Mouse (Mus musculus) cerebellum, postnatal 36 days (tissue): Measurements from ENCODE around the gene Coil.
"Not testable (repeated sequence)": the region's sequence is repeated elsewhere in the genome, so short reads cannot be mapped to it uniquely, and the experiment has no call there.

ENCODE experiments used
- DNase-seq, 2 experiments: peaks; one replicate each; pipeline ENCODE4 v3.0.0; 2021 to 2022; ENCODE audit warnings: mixed read lengths in 2 of 2

The Coil gene

DNA sequence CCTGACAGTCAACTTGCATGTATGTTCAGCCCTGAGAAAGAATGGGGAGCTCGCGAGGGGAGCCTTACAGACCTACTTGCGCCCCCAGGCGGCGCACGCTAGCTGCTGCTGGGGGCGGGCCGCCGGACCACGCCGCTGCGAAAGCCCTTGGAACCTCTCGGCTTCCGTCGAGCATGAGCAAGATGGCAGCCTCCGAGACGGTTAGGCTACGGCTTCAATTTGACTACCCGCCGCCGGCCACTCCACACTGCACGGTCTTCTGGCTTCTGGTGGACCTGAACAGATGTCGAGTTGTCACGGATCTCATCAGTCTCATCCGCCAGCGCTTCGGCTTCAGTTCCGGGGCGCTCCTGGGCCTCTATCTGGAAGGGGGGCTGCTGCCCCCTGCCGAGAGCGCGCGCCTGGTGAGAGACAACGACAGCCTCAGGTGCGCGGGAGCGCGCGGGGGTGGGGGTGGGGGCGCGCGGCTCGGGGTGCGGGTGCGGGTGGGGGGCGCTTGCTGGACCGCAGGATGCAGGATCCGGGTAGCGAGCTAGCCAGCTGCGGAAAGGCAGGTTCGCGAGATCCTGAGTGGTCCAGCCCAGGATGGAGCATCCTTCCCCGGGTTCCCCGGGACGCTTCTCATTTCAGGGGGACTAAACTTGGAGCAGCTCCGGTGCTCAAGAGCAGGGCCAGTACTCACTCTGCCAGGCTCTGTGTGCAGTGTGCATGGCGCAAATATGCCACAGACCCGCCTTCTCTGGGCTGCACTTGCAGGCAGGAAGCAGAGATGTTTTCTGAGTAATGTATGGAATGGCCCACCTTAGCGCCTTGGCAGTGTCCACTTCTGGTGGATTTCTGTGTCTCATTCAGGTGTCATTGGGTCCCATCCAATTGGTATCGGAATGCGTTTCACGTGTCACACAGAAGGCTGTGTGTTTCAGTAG, 4.0 kb downstream of the Coil start:
- DNase-seq, result peak; percentile 95 to 96

DNA sequence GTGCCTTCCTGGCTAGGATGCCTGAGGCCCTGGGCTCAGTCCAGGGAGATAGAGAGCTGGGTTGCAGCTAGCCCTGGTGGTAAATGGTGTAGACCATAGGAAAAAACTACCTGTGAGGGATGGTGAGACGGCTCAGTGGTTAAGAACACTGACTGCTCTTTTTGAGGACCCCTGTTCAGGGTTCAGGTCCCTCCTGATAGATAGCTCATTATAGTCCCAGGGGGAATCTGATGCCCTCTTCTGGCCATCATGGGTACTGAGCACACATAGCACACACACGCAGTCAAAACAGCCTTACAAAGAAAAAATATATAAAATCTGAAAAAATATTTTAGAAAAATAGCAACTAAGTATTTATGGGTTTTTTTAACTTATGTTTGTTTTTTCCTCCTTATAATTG, 6.3 kb downstream of the Coil start:
- no peak for DNase-seq

DNA sequence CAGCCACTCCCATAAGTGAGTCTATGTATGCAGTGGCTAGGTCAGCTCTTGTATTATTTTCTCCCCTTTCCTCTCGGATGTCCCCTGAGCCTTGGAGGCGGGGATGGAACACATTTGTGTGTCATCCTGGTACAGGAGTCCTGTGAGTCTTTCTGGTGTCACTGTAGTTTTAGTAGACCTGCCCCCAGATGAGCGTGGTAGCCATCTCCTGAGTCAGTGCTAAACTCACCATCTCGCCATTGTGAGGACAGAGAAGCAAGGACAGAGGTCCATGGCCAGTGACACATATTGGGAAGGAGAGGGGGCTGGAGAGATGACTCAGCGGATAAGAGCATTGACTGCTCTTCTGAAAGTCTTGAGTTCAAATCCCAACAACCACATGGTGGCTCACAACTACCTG, 7.1 kb downstream of the Coil start:
- no peak for DNase-seq

- no peak for DNase-seq
Measured at GRCm38 (mm10) chr11:88981337-88981736, 11.3 kb downstream of the Coil start.

DNA sequence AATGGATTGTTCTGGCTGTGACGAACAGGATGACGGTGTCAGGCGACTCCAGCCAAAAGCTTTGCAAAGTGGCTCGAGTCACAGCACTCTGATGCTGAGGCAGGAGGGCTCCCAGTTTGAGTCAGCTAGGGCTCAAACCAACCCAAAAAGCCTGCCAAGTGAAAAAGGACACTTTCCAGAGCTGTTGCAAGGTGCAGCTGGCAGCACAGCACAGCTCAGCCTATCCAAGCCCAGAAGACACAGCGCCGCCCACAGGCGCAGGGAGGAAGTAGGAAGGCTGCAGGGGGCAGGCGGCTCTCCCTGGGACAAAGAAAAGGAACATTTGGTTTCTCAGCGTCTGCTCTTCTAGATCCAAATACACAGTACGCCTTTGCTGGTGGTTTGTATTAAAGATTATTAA, 16.6 kb downstream of the Coil start:
- DNase-seq, result no peak

- no peak for DNase-seq
Measured at GRCm38 (mm10) chr11:88988956-88989355, 18.9 kb downstream of the Coil start.

- DNase-seq, result no peak
Measured at GRCm38 (mm10) chr11:88989530-88989929, 19.5 kb downstream of the Coil start.

- DNase-seq, result no peak
Measured at GRCm38 (mm10) chr11:88993186-88993585, 23.1 kb downstream of the Coil start.

- DNase-seq, result peak in 1 of 2 experiments; percentile 31
Measured at GRCm38 (mm10) chr11:88993625-88994024, 23.6 kb downstream of the Coil start.

DNA sequence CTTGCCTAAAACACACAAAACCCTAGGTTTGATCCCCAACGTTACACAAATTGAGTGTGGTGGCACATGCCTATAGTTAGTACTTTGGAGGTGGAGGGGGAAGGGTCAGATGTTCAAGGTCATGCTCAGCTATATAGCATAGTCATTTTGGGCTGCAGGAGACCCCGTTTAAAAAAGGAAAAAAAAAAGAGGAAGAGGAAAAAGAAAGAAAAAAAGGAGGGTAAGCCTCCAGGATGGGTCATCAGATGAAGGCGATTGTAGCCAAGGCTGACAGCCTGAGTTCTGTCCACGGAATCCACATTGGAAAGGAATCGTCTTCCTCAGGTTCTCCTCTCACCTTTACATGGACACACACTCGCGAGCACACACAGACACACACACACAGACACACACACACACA, 24.4 kb downstream of the Coil start:
- no peak for DNase-seq

GRCm38 (mm10) chr11:88995616-88996015, 25.6 kb downstream of the Coil start:
- no peak for DNase-seq

GRCm38 (mm10) chr11:88996427-88996826, 26.4 kb downstream of the Coil start:
- DNase-seq, result no peak

- not testable (repeated sequence) for DNase-seq
Measured at GRCm38 (mm10) chr11:88997343-88997742, 27.3 kb downstream of the Coil start.

DNA sequence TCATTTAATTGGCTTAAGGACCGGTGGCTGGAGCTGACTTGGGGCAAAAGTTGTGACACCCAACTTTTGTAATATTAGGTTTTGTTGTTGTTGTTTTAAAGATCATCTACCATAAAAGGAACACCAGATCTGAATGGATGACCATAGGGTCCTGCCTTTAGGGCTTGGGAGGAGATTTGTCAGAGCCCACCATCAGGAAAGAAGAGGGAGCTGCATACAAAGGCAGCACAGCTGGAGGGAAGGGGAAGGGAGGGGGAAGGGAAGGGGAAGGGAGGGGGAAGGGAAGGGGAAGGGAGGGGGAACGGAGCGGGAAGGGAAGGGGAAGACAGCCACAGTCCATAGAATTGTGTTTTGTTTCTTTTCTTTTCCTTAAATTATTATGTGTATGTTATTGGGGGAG, 28.4 kb downstream of the Coil start:
- no peak for DNase-seq

DNA sequence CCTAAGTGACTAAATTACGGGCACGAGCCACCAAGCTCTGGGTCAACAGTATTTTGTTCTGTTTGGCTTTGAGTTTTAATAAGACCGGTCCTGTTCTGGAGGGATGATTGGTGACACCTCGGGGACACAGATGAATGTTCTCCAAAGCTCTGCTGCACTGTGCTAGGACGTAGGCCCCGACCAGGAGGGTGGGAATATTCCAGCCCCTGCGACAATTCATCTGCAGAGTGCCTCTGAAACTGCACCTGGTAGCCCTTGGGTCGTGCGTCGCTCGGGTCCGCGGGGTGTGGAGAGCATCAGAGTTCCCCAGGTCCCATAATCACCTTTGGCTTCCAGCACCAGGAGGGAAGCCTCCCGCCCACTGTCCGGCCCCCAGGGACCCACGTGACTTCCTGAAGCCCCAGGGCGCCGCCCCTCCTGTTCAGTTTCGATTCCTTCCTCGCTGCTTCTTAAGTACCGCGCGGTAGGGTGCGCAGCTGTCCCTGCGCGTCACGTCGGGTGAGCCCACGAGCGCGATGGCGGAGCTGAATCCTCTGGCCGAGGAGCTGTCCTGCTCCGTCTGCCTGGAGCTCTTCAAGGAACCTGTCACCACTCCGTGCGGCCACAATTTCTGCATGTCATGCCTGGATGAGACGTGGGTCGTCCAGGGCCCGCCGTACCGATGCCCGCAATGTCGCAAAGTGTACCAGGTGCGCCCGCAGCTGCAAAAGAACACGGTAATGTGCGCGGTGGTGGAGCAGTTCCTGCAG, 29.1 kb downstream of the Coil start, which contains the start of gene Trim25:
Gene Trim25 (plus strand): TSS at position 403 of the 749 bp plus-strand sequence.
- peak in 1 of 2 experiments; percentile 17 for DNase-seq

DNA sequence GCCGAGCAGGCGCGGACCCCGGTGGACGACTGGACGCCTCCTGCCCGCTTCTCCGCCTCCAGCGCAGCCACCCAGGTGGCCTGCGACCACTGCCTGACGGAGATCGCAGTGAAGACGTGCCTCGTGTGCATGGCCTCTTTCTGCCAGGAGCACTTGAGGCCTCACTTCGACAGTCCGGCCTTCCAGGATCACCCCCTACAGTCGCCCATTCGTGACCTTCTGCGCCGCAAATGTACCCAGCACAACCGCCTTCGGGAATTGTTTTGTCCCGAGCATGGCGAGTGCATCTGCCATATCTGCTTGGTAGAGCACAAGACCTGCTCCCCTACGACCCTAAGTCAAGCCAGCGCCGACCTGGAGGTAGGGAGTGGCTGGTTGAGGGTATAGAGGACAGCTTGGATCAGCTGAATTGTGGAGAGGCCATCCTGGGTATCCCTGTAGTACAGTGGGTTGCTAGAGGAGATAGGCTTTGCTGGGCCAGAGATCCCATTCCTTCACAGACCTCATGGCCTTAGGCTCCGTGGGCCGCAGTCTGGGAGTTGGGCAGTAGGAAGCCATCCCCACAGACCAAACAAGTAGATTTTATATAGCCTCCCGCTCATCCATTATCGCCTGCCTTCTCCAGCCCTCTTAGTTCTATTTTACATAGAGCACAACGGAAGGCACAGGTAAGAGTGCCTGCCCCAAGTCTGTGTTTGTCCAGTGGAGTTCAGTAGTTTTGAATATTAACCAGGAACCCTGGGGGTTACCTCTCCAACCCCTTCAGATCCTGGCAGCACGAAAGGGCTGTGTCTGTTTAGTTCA, 29.9 kb downstream of the Coil start:
- DNase-seq, result no peak

DNA sequence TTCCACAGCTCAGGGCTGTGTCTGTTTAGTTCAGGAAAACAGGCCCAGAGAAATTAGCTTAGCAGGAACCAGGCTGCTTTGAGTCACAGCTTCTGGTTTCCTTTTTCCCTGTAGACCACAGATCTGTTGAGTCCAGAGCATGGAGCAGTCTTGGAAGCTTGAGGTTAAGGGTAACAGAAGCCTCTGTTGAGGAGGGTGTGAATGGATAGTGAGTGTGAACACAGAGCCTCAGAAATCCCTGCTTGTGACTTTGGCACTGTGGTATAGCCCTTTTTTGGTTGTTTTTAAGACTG, 30.4 kb downstream of the Coil start:
- DNase-seq, result no peak

DNA sequence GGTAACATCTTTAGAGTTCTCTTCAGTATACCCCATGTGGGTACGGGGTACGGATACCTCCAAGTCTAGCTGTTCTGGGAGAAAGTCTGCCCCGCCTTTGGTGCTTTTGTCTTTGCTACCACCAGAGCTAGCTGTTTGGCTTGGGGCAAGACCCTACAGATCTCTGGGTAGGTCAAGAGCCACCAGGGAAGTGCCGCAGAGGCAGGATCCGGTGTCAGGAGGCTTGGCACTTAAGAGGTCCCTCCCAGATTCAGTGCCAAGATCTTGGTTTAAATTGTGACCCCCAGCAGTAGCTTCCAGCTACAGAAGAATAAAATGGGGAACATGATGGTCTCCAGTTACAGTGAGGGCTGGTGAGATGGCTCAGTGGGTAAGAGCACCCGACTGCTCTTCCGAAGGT, 31.5 kb downstream of the Coil start:
- DNase-seq, result no peak

- DNase-seq, result no peak
Measured at GRCm38 (mm10) chr11:89002068-89002467, 32.0 kb downstream of the Coil start.

DNA sequence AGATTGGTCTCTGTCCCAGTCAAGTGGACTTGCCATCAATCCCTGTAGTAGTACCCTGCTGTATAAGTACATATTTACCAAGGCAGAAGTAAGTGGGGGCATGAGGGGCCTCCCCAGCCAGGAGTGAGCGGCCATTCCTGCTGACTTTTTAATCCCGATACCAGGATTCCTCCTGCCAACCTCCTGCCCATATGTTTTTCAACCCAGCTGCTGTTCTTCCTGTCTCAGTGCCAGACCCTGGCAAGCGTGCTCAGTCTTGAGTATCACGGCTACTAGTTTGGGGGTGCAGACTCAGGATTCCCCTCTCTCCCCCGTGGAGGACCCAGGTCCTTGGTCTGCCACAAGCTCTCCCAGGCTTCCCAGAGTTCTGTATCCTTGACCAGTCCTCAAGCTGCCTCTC, 32.6 kb downstream of the Coil start:
- DNase-seq, result no peak

- no peak for DNase-seq
Measured at GRCm38 (mm10) chr11:89003078-89003477, 33.0 kb downstream of the Coil start.

GRCm38 (mm10) chr11:89003726-89004125, 33.7 kb downstream of the Coil start:
- no peak for DNase-seq

GRCm38 (mm10) chr11:89005473-89005872, 35.4 kb downstream of the Coil start:
- no peak for DNase-seq
